Mouse (Mus musculus) ES-E14 (cell line): ENCODE data around the gene Zfp628.

Experiments used
- CHD2 ChIP-seq: IDR thresholded peaks from 2 replicates; pipeline ENCODE4 v1.6.1; 2014; ENCODE audit warnings: mild to moderate bottlenecking, low read depth, low read length, inconsistent platforms
- HCFC1 ChIP-seq: IDR thresholded peaks from 2 replicates; pipeline ENCODE4 v1.6.1; 2012; ENCODE audit warnings: low read length, inconsistent platforms, borderline replicate concordance; ENCODE audit not compliant: insufficient read depth
- MAFK ChIP-seq: IDR thresholded peaks from 2 replicates; pipeline ENCODE4 v1.6.1; 2014; ENCODE audit warnings: mild to moderate bottlenecking, low read depth, low read length, inconsistent platforms; ENCODE audit not compliant: insufficient read depth
- ZC3H11A ChIP-seq: IDR thresholded peaks from 2 replicates; pipeline ENCODE4 v1.6.1; 2012; ENCODE audit warnings: low read depth, mild to moderate bottlenecking, inconsistent platforms, low read length, borderline replicate concordance
- ZNF384 ChIP-seq: IDR thresholded peaks from 2 replicates; pipeline ENCODE4 v1.6.1; 2012; ENCODE audit warnings: low read depth, low read length, inconsistent platforms

DNA sequence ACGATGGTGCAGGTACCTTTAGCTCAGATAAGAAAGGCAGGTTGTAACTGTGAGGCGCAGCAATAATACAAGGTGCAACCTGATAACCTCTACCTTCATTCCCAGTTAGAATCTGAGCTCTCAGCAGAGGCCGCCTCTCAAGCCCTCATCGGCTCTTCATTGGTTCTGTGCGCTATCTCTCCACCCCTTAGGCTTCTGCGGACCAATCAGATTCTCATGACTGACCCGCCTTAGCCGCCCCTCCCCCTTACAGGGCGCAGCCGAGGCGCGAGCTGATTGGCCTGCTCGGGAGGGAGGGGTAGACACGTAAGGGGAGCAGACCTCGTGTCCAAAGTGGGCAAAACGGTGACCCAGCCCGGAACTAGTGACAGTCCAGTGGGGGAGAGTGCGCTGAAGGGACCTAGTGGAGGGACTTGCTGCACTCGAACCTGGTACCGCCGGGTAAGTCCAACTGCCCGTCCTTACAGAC, 38.2 kb upstream of the Zfp628 start, which contains the start of gene Isoc2a:
- TF ChIP-seq HCFC1, result no peak
- TF ChIP-seq ZC3H11A, result no peak
- TF ChIP-seq CHD2, result peak; percentile 84
- TF ChIP-seq ZNF384, result no peak
- no peak for TF ChIP-seq MAFK
